Mouse (Mus musculus): ENCODE results near the gene Swap70.

GRCm38 (mm10) chr7:110267994-110268393, 46.5 kb downstream of the Swap70 start:
- TF ChIP-seq POLR2A (IDR thresholded peaks at IDR 0.05; ENCODE audit: low read depth, low read length), result no peak
- no peak for TF ChIP-seq CTCF (IDR thresholded peaks at IDR 0.05; ENCODE audit: extremely low read depth, insufficient read length, insufficient replicate concordance, low read depth, low read length)

All from small intestine, adult 2 months (tissue).